Mouse (Mus musculus) hindbrain, postnatal 0 days (tissue): ENCODE data around the gene Kpna2. TPM values are rescaled to one million over a fixed set of nuclear protein-coding genes. Genes with fewer than 3 reads are reported as not detected.

Source experiments
- ATAC-seq: fragments of 200-750 bp; cut with Nextera tagmentation; 2 replicates; pipeline ENCODE4 v1.8.0; 2017; ENCODE audit warnings: mild to moderate bottlenecking, moderate TSS enrichment, moderate library complexity
- DNase-seq: peaks from one replicate; pipeline ENCODE4 v3.0.0-alpha.2; 2015; ENCODE audit warnings: low spot score
- H3K27ac ChIP-seq: fragments of 300-500 bp; sonication (generic); 2 replicates; pipeline ENCODE4 v1.5.1; 2014; ENCODE audit warnings: mild to moderate bottlenecking
- H3K27me3 ChIP-seq: fragments of 300-500 bp; sonication (generic); 2 replicates; pipeline ENCODE4 v1.6.1; 2014; ENCODE audit warnings: low read length, mixed read lengths; ENCODE audit not compliant: insufficient read depth
- H3K36me3 ChIP-seq: fragments of 300-500 bp; sonication (generic); 2 replicates; pipeline ENCODE4 v1.6.1; 2014; ENCODE audit warnings: low read length, mixed read lengths; ENCODE audit not compliant: insufficient read depth
- H3K4me1 ChIP-seq: fragments of 300-500 bp; sonication (generic); 2 replicates; pipeline ENCODE4 v1.6.1; 2014; ENCODE audit warnings: antibody characterized with exemption, low read length, mixed read lengths; ENCODE audit not compliant: insufficient read depth
- H3K4me2 ChIP-seq: fragments of 300-500 bp; sonication (generic); 2 replicates; pipeline ENCODE4 v1.6.1; 2014; ENCODE audit warnings: low read depth, mild to moderate bottlenecking, low read length, moderate library complexity, mixed read lengths
- H3K4me3 ChIP-seq: fragments of 300-500 bp; sonication (generic); 2 replicates; pipeline ENCODE4 v1.5.1; 2014; ENCODE audit warnings: low read length
- H3K9ac ChIP-seq: fragments of 300-500 bp; sonication (generic); replicated peaks from 2 replicates; pipeline ENCODE4 v1.6.1; 2014; ENCODE audit warnings: mild to moderate bottlenecking, low read length, moderate library complexity, mixed read lengths
- H3K9me3 ChIP-seq: fragments of 300-500 bp; sonication (generic); 2 replicates; pipeline ENCODE4 v1.6.1; 2016; ENCODE audit warnings: low read length, mixed read lengths
- CTCF ChIP-seq: IDR thresholded peaks from 2 replicates; pipeline ENCODE4 v1.5.1; 2016; ENCODE audit warnings: antibody characterized with exemption, control low read depth, low read depth
- WGBS: fragments of 180-500 bp; shearing (Covaris S2); extraction: QIAGEN DNeasy Blood & Tissue Kit; methylation state at CpG from one replicate; pipeline ENCODE4 v1.1.7; 2014; 5-methylcytosine and 5-hydroxymethylcytosine counted together
- polyA plus RNA-seq: library from polyadenylated mRNA; unstranded; fragments of >200 nt; fragmentation: Nextera tagmentation; extraction: Ambion mirVana; gene quantifications from 2 replicates; pipeline ENCODE4 v1.2.1, GENCODE M21; 2015
- total RNA-seq: library from RNA; depleted of rRNA; stranded (reverse); fragments of >200 nt; gene quantifications from 2 replicates; pipeline ENCODE4 v1.2.3, GENCODE M21; 2014; rRNA removed

Kpna2 gene
- total and polyA plus RNA-seq, 2 experiments from 2014 or later: 94.4 to 106 TPM

DNA sequence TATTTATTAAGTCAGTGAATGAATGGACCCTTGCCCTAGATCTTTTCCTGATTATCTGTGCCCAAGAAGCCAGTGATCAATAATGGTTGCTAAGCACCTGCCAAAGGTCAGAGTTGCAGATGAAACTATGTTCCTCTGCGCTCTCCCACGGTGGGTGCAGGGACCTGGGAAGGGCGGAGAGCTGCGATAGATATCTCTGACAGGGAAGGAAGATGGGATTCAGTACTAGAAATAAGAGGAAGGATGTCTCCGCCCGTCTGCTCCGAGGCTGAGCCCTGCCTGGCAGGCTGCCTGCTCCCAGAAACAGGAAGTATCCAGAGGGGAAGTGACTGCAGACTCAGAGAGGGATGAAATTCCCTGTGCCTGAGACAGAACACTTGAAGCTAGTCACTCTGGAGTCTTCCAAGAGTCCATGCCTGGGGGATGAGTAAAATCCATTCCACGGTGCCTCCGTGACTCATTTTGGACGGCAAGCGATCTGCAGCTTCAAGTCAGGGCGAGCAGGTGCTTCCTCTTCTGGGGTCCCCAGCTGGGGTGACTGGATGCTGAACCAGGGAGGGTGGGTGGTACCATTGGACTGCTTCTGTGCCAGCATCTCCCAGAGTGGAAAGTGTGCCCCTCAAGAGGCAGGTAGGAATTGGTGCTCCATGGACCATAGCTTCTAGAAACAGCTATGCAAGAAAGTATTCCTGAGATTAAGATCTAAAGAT is 41.9 kb downstream of the Kpna2 start:
- no peak overlapping the region for H3K4me3 ChIP-seq
- H3K36me3 ChIP-seq: no peaks in the 10 kb centered on the region
- no peak overlapping the region for H3K27ac ChIP-seq
- no peaks in the 10 kb centered on the region for H3K27me3 ChIP-seq
- peak; percentile 8 for DNase-seq
- no peaks in the 10 kb centered on the region for H3K9me3 ChIP-seq
- H3K4me2 ChIP-seq: no peak overlapping the region
- H3K4me1 ChIP-seq: no peaks in the 10 kb centered on the region
- WGBS: 71% methylated on average over 12 of the region's 12 CpGs
- H3K9ac ChIP-seq: no peak overlapping the region
- no peak for ATAC-seq
- no peak for TF ChIP-seq CTCF

DNA sequence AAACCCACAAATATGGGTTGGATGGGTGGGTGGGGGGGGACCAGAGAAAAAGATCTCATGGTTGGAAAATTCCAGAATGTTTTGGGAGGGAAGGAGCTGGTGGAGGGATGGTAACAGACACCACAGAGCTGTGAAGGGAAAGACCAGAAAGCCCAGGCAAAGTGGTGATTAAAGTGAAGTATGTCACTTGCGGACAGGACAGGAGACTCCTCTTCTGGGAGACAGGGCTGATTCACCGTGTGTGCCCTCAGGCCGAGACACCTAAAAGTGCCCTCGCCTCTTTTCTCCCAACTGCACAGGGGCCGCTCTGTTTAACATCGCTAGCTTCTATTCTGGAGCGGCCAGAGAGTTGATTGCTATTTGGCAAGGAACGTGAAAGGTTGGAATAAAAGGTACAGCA is 44.8 kb downstream of the Kpna2 start:
- H3K9ac ChIP-seq: no peak overlapping the region
- H3K36me3 ChIP-seq: no peaks in the 10 kb centered on the region
- no peak overlapping the region for H3K4me2 ChIP-seq
- ATAC-seq: no peak
- TF ChIP-seq CTCF: no peak
- WGBS: 76% methylated on average over 8 of the region's 8 CpGs
- no peak overlapping the region for H3K27ac ChIP-seq
- no peaks in the 10 kb centered on the region for H3K9me3 ChIP-seq
- no peaks in the 10 kb centered on the region for H3K27me3 ChIP-seq
- no peak for DNase-seq
- no peak overlapping the region for H3K4me3 ChIP-seq
- no peaks in the 10 kb centered on the region for H3K4me1 ChIP-seq

DNA sequence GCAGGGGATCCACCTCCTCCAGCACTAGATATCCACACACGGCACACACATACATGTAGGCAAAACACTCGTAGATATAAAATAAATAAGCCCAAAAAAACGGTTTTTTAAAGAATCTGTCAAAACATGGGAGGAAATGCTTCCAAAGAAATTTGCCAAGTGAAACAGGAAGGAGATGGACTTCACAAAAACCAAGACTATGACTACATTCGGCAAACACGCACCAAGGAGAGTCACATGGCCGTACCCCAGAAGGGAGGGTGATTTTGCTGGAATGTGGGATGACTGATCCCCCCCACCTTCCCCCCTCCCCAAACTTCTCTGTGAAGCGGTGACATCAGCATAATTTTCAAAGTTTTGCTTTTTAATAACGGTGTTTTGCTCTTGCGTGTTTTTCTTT is 45.2 kb downstream of the Kpna2 start:
- H3K36me3 ChIP-seq: no peaks in the 10 kb centered on the region
- H3K4me1 ChIP-seq: no peaks in the 10 kb centered on the region
- H3K9me3 ChIP-seq: no peaks in the 10 kb centered on the region
- H3K9ac ChIP-seq: no peak overlapping the region
- no peak for DNase-seq
- no peak overlapping the region for H3K4me3 ChIP-seq
- H3K27me3 ChIP-seq: no peaks in the 10 kb centered on the region
- ATAC-seq: no peak
- 80% methylated on average over 9 of the region's 9 CpGs for WGBS
- no peak for TF ChIP-seq CTCF
- H3K4me2 ChIP-seq: no peak overlapping the region
- H3K27ac ChIP-seq: no peak overlapping the region

Other genes with a start within 250 kb of the Kpna2 start
- gene Pecam1, start 248.9 kb downstream of the Kpna2 start, total RNA-seq: 19.2 and 20.1 TPM in 2 replicates
- gene Pecam1, start 248.9 kb downstream of the Kpna2 start, polyA plus RNA-seq: 10.9 and 11.2 TPM in 2 replicates
- gene Milr1, start 248.3 kb downstream of the Kpna2 start, total RNA-seq: 0.40 TPM in 1 of 2 replicates, not detected in the other
- 0.56 and 0.72 TPM in 2 replicates for gene Milr1, start 248.3 kb downstream of the Kpna2 start, polyA plus RNA-seq
- 8.3 and 12.9 TPM in 2 replicates for gene Polg2, start 220.0 kb downstream of the Kpna2 start, total RNA-seq
- gene Polg2, start 220.0 kb downstream of the Kpna2 start, polyA plus RNA-seq: 9.5 and 11.4 TPM in 2 replicates
- gene Ddx5, start 210.4 kb downstream of the Kpna2 start, total RNA-seq: 288 and 416 TPM in 2 replicates
- 272 and 274 TPM in 2 replicates for gene Ddx5, start 210.4 kb downstream of the Kpna2 start, polyA plus RNA-seq
- 2.6 and 9.0 TPM in 2 replicates for gene Cep95, start 210.3 kb downstream of the Kpna2 start, total RNA-seq
- gene Cep95, start 210.3 kb downstream of the Kpna2 start, polyA plus RNA-seq: 7.2 and 8.7 TPM in 2 replicates
- gene Smurf2, start 78.8 kb downstream of the Kpna2 start, total RNA-seq: 27.2 and 35.7 TPM in 2 replicates
- 8.7 TPM in 2 replicates for gene Smurf2, start 78.8 kb downstream of the Kpna2 start, polyA plus RNA-seq
- gene 1810010H24Rik, start 26.1 kb upstream of the Kpna2 start, total RNA-seq: 6.8 and 9.7 TPM in 2 replicates
- gene 1810010H24Rik, start 26.1 kb upstream of the Kpna2 start, polyA plus RNA-seq: 10.6 and 12.0 TPM in 2 replicates
- 30.0 and 42.1 TPM in 2 replicates for gene Bptf, start 132.6 kb upstream of the Kpna2 start, total RNA-seq
- gene Bptf, start 132.6 kb upstream of the Kpna2 start, polyA plus RNA-seq: 19.7 and 19.8 TPM in 2 replicates
- gene Nol11, start 189.8 kb upstream of the Kpna2 start, total RNA-seq: 26.8 and 31.5 TPM in 2 replicates
- gene Nol11, start 189.8 kb upstream of the Kpna2 start, polyA plus RNA-seq: 33.5 and 35.3 TPM in 2 replicates